Mouse (Mus musculus): ENCODE results near the gene Gm7247. TPM values are rescaled to one million over a fixed set of nuclear protein-coding genes. Genes with fewer than 3 reads are reported as not detected.
A peak's percentile ranks its signal among the peaks of the same experiment; 100 is the strongest.
"Not testable (repeated sequence)": the region's sequence is repeated elsewhere in the genome, so short reads cannot be mapped to it uniquely, and the experiment has no call there.

The Gm7247 gene
- polyA plus RNA-seq, 1 experiment = not detected

- Histone ChIP-seq H3K27ac (ENCODE audit: insufficient read depth, low read length) (no peak overlapping the region), H3K4me3 (replicated peaks; ENCODE audit: insufficient read depth, low read depth, low read length) (no peak overlapping the region)
These were observed 26.7 kb downstream of the Gm7247 start for GRCm38 (mm10) chr14:51388222-51388621.

GRCm38 (mm10) chr14:51410520-51410919 lies 49.0 kb downstream of the Gm7247 start, which contains the start of gene Vmn2r88:
Gene Vmn2r88, plus strand, starts transcription at chr14:51410820.
- H3K27ac ChIP-seq (ENCODE audit: insufficient read depth, low read length) = no peak within 1 kb of the TSS
- no peak within 1 kb of the TSS for H3K4me3 ChIP-seq (replicated peaks; ENCODE audit: insufficient read depth, low read depth, low read length)
- H3K27me3 ChIP-seq (ENCODE audit: control insufficient read depth, insufficient read depth, low read length) = no peaks in the 10 kb centered on the region
- WGBS = 78% methylated on average over 1 of the region's 1 CpGs
- no peak for DNase-seq
- H3K4me1 ChIP-seq (ENCODE audit: control insufficient read depth, insufficient read depth, low read length) = no peaks in the 10 kb centered on the region
- TF ChIP-seq POLR2A (IDR thresholded peaks at IDR 0.05; ENCODE audit: borderline replicate concordance, insufficient read depth, low read length) = no peak

More at GRCm38 (mm10) chr14:51388222-51388621, 26.7 kb downstream of the Gm7247 start:
- Histone ChIP-seq H3K27me3 (ENCODE audit: control insufficient read depth, insufficient read depth, low read length) (no peaks in the 10 kb centered on the region), H3K4me1 (ENCODE audit: control insufficient read depth, insufficient read depth, low read length) (no peaks in the 10 kb centered on the region)
- TF ChIP-seq CTCF (IDR thresholded peaks at IDR 0.05; ENCODE audit: borderline replicate concordance, insufficient read depth, low read depth, low read length) (no peak), POLR2A (IDR thresholded peaks at IDR 0.05; ENCODE audit: borderline replicate concordance, insufficient read depth, low read length) (no peak)
- 96% methylated on average over 9 of the region's 9 CpGs for WGBS
- no peak for DNase-seq

- WGBS = 61% methylated on average over 2 of the region's 2 CpGs
- Histone ChIP-seq H3K27ac (ENCODE audit: insufficient read depth, low read length) (no peak overlapping the region), H3K4me1 (ENCODE audit: control insufficient read depth, insufficient read depth, low read length) (no peaks in the 10 kb centered on the region), H3K4me3 (replicated peaks; ENCODE audit: insufficient read depth, low read depth, low read length) (no peak overlapping the region), H3K27me3 (ENCODE audit: control insufficient read depth, insufficient read depth, low read length) (no peaks in the 10 kb centered on the region)
- no peak for DNase-seq
- TF ChIP-seq CTCF (IDR thresholded peaks at IDR 0.05; ENCODE audit: borderline replicate concordance, insufficient read depth, low read depth, low read length) = no peak
- no peak for TF ChIP-seq POLR2A (IDR thresholded peaks at IDR 0.05; ENCODE audit: borderline replicate concordance, insufficient read depth, low read length)
These were observed 62.3 kb downstream of the Gm7247 start for GRCm38 (mm10) chr14:51423885-51424284.

DNA sequence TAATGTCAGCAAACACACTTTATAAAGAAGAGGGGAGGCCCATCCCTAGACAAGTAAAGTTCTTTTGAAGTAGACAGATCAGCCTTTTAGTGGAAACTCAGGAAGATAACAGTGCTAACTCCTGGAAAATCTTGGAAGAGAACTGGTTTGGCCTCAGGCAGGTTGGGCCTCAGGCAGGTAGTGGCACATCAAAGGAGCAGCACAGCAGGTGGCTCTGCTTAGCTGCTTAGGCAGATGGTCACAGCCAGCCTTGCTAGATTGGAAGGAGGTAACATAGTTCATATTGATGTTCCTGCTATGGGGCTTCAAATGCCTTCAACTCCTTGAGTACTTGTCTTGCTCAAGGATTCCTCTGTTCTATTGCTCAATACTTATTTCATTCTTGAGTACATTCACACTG lies 68.6 kb downstream of the Gm7247 start:
- H3K27me3 ChIP-seq (ENCODE audit: control insufficient read depth, insufficient read depth, low read length); H3K27ac ChIP-seq (ENCODE audit: insufficient read depth, low read length); H3K4me1 ChIP-seq (ENCODE audit: control insufficient read depth, insufficient read depth, low read length); H3K4me3 ChIP-seq (replicated peaks; ENCODE audit: insufficient read depth, low read depth, low read length): not testable (repeated sequence)
- DNase-seq = peak in 1 of 2 experiments; percentile 4

GRCm38 (mm10) chr14:51434546-51434945 lies 73.0 kb downstream of the Gm7247 start:
- 97% methylated on average over 16 of the region's 16 CpGs for WGBS
- Histone ChIP-seq H3K4me1 (ENCODE audit: control insufficient read depth, insufficient read depth, low read length) (no peaks in the 10 kb centered on the region), H3K27me3 (ENCODE audit: control insufficient read depth, insufficient read depth, low read length) (no peaks in the 10 kb centered on the region), H3K4me3 (replicated peaks; ENCODE audit: insufficient read depth, low read depth, low read length) (no peak overlapping the region), H3K27ac (ENCODE audit: insufficient read depth, low read length) (no peak overlapping the region)
- no peak for DNase-seq
- no peak for TF ChIP-seq POLR2A (IDR thresholded peaks at IDR 0.05; ENCODE audit: borderline replicate concordance, insufficient read depth, low read length)
- TF ChIP-seq CTCF (IDR thresholded peaks at IDR 0.05; ENCODE audit: borderline replicate concordance, insufficient read depth, low read depth, low read length) = no peak

DNA sequence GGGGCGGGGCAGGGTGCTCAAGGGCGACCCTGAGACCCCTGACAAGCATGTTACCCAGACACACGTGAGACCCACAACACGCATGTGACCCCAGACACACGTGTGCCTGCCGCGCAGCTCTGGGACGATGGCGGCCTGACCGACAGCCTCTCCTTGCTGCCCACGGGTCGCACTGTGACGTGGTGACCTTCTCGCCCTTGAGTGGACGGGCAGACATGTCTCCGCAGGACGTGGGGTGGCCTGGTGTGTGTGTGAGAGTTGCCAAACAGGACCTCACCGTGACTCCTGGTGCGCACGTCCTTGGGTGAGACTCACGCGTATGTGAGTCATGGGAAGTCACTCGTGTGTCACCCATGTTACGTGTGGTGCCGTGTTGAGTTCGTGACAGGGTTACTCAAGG lies 73.5 kb downstream of the Gm7247 start:
- no peak overlapping the region for H3K27ac ChIP-seq (ENCODE audit: insufficient read depth, low read length)
- WGBS = 97% methylated on average over 26 of the region's 26 CpGs
- no peaks in the 10 kb centered on the region for H3K27me3 ChIP-seq (ENCODE audit: control insufficient read depth, insufficient read depth, low read length)
- TF ChIP-seq POLR2A (IDR thresholded peaks at IDR 0.05; ENCODE audit: borderline replicate concordance, insufficient read depth, low read length) (no peak), CTCF (IDR thresholded peaks at IDR 0.05; ENCODE audit: borderline replicate concordance, insufficient read depth, low read depth, low read length) (no peak)
- DNase-seq = no peak
- H3K4me1 ChIP-seq (ENCODE audit: control insufficient read depth, insufficient read depth, low read length) = no peaks in the 10 kb centered on the region
- H3K4me3 ChIP-seq (replicated peaks; ENCODE audit: insufficient read depth, low read depth, low read length) = no peak overlapping the region

DNA sequence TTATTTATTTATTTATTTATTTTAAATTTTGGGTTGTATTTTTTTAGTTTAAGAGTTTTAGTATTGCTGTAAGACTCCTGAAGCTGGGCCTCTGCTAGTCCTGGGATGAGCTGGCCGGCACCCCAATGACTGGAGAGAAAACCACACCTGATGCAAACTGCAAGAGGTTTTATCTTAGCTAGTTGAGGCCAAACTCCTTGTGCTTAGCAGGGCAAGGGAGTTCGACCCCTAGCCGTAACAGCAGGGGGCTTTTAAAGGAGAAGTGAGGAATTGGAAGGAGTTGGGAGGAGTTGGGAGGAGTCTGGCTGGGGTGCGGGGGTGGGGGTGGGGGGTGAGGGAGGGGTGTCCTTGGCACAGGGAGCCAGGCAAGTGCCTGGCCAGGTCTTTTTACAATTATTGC lies 77.4 kb downstream of the Gm7247 start:
- WGBS = 74% methylated on average over 4 of the region's 4 CpGs
- no peak for DNase-seq
- no peak overlapping the region for H3K4me3 ChIP-seq (replicated peaks; ENCODE audit: insufficient read depth, low read depth, low read length)
- TF ChIP-seq CTCF (IDR thresholded peaks at IDR 0.05; ENCODE audit: borderline replicate concordance, insufficient read depth, low read depth, low read length) (no peak), POLR2A (IDR thresholded peaks at IDR 0.05; ENCODE audit: borderline replicate concordance, insufficient read depth, low read length) (no peak)
- no peaks in the 10 kb centered on the region for H3K27me3 ChIP-seq (ENCODE audit: control insufficient read depth, insufficient read depth, low read length)
- H3K4me1 ChIP-seq (ENCODE audit: control insufficient read depth, insufficient read depth, low read length) = no peaks in the 10 kb centered on the region
- no peak overlapping the region for H3K27ac ChIP-seq (ENCODE audit: insufficient read depth, low read length)

- WGBS = 72% methylated on average over 2 of the region's 2 CpGs
These were observed 90.0 kb downstream of the Gm7247 start, which contains the start of gene Vmn2r89 for GRCm38 (mm10) chr14:51451557-51451956. Gene Vmn2r89, plus strand, starts transcription at chr14:51451857.

DNA sequence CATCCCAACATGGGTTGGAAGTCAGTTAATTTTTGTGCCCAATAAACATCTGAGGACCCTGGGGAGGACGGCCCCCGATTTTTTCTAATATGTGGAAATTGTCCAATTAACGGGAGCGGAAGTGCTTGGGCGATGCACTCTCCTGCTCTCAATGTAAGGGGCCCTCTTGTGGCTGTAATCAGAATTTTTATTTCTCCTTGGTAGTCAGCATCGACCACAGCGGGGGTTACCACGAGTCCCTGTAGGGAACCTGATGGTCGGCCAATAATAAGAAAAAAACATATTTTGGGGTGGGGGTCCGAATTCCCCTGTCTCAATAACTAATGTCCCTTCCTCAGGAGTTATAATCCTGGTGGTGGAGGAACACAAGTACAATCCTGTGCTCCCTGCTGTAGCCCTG lies 118.7 kb downstream of the Gm7247 start:
- not testable (repeated sequence) for DNase-seq; H3K4me1 ChIP-seq (ENCODE audit: control insufficient read depth, insufficient read depth, low read length); H3K4me3 ChIP-seq (replicated peaks; ENCODE audit: insufficient read depth, low read depth, low read length); H3K27me3 ChIP-seq (ENCODE audit: control insufficient read depth, insufficient read depth, low read length); H3K27ac ChIP-seq (ENCODE audit: insufficient read depth, low read length)
- WGBS = 85% methylated on average over 10 of the region's 10 CpGs

More at GRCm38 (mm10) chr14:51451557-51451956, 90.0 kb downstream of the Gm7247 start, which contains the start of gene Vmn2r89:
- H3K4me3 ChIP-seq (replicated peaks; ENCODE audit: insufficient read depth, low read depth, low read length); H3K27me3 ChIP-seq (ENCODE audit: control insufficient read depth, insufficient read depth, low read length); H3K27ac ChIP-seq (ENCODE audit: insufficient read depth, low read length); DNase-seq; H3K4me1 ChIP-seq (ENCODE audit: control insufficient read depth, insufficient read depth, low read length): not testable (repeated sequence)

GRCm38 (mm10) chr14:51481332-51482015 lies 119.9 kb downstream of the Gm7247 start:
- H3K4me1 ChIP-seq (ENCODE audit: control insufficient read depth, insufficient read depth, low read length); H3K27ac ChIP-seq (ENCODE audit: insufficient read depth, low read length); H3K27me3 ChIP-seq (ENCODE audit: control insufficient read depth, insufficient read depth, low read length); H3K4me3 ChIP-seq (replicated peaks; ENCODE audit: insufficient read depth, low read depth, low read length); DNase-seq: not testable (repeated sequence)
- 83% methylated on average over 12 of the region's 12 CpGs for WGBS
